Mouse (Mus musculus) heart, adult 8-10 months (tissue): ENCODE measurements around the gene Pcdh15. TPM values are rescaled to one million over a fixed set of nuclear protein-coding genes. Genes with fewer than 3 reads are reported as not detected.

ENCODE experiments used
- DNase-seq: peaks from one replicate; pipeline ENCODE4 v3.0.0; 2022; ENCODE audit warnings: low spot score
- total RNA-seq, 4 experiments: library from RNA; stranded (reverse); gene quantifications; 2 replicates each; pipeline ENCODE4 v1.2.4; 2022

Gene Pcdh15
- total RNA-seq, 4 experiments from 2014 or later: 0.69 to 1.2 (median 0.92) TPM

GRCm38 (mm10) chr10:74555326-74555725 lies 1456.2 kb downstream of the Pcdh15 start:
- no peak for DNase-seq

DNA sequence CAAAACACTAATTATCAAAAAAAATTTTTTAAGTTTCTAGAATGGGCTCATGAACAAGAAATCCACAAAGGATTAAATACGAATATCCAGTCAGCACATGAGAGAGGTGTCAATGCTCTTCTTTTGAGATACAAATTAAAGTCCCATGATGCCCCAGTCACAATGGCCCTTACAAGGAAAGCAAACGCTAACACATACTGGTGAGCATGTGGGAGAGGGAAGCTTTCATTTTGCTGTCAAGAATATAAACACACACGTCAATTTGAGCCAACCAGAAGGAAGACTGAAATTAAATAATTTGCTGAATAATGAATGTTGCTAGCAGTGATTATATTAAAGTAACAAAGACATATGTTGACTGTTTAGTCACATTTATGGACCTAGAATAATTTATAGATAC lies 1470.5 kb downstream of the Pcdh15 start:
- DNase-seq: no peak

DNA sequence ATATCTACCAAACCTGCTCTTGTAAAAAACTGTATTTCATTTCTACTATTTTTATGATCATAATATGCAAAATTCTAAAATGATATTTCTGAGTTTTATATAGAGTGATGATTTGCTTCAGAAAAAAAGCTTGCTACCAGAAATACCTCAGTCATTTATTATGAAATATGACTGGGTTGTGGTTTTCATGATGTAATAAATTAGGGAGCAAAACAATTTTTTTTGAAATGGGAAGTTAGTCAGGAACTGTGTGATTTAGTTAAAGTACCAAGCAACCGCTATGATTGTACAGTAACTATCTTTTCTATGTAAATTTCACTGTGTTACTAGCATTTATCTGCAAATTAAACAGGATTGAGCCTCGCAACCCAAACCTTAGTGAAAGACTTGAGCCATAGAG lies 1480.8 kb downstream of the Pcdh15 start:
- no peak for DNase-seq

GRCm38 (mm10) chr10:74591799-74592198 lies 1492.7 kb downstream of the Pcdh15 start:
- no peak for DNase-seq

DNA sequence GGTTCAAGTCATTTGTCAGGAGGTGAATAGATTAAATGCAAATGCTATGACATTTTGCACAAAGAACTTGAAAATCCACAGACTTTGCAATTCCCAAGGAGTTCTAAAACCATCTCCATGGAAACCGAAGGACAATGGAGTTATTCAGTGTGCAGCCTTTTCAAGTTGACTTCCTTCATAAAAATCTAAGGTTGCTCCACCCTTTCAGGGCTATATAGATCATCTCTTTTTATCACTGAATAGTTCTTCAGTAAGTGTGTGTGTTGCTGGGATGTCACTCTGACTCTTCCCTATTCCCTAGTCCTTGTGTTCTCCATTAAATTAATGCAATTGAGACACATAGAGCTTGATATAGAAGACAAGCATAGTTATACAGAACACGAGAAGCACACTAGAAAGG lies 1508.5 kb downstream of the Pcdh15 start:
- no peak for DNase-seq

- DNase-seq: no peak
Measured at GRCm38 (mm10) chr10:74621837-74622236, 1522.7 kb downstream of the Pcdh15 start.

DNA sequence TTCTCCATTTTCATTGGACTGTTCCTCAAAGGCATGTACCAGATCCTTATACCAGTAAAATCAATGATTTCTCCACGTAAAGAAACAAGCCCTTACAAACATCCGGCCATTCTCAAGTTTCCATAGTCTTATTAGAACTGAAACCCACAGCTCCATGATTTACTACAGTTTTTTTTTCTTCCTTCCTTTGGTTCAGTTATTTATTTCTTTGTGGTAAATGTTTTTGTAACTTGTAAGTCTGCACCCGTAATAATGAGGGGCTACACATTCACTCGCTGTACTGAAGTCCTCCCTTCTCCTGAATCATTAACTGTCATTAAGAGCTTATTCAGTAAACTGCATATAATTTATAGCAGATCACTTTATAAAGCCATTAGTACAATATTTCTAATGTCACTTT lies 1526.6 kb downstream of the Pcdh15 start:
- no peak for DNase-seq

- DNase-seq: no peak
Measured at GRCm38 (mm10) chr10:74626596-74626995, 1527.5 kb downstream of the Pcdh15 start.

GRCm38 (mm10) chr10:74631314-74631713 lies 1532.2 kb downstream of the Pcdh15 start:
- no peak for DNase-seq

GRCm38 (mm10) chr10:74637040-74637439 lies 1537.9 kb downstream of the Pcdh15 start:
- no peak for DNase-seq

DNA sequence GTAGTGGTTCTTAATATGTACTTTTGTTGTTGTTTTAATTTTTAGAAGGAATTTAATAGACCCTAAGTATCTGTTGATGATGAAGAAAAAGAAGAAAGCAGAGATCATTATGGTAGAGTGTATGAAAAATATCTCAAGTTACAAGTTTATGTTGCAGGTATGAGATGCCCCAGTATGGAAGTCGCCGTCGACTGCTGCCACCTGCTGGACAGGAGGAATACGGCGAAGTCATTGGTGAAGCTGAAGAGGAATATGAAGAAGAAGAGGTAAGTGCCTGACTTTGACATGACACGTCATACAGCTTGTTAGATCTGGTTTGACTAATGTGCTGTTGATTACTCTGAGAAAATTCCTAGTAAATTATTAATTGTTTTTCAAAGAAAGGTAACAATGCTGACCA lies 1543.0 kb downstream of the Pcdh15 start:
- no peak for DNase-seq

DNA sequence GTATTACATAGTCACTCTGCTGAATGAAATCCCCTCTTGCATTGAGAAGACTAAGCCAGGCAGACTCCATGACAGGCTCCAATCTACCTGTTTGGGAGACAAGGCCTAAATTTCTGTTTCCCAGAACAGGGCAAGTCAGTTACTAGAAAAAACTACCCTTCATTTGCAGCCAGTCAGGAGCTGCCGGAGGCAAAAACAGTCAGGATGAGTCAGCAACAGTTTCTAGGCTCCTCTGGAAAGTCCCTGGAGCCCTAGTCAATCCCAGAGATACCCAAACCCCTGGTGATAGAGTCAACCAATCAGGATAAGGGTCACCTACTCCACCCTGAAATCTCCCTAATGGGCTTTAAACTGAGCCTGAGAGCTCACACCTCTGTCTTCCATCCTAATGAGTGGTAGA lies 1564.0 kb downstream of the Pcdh15 start:
- no peak for DNase-seq

DNA sequence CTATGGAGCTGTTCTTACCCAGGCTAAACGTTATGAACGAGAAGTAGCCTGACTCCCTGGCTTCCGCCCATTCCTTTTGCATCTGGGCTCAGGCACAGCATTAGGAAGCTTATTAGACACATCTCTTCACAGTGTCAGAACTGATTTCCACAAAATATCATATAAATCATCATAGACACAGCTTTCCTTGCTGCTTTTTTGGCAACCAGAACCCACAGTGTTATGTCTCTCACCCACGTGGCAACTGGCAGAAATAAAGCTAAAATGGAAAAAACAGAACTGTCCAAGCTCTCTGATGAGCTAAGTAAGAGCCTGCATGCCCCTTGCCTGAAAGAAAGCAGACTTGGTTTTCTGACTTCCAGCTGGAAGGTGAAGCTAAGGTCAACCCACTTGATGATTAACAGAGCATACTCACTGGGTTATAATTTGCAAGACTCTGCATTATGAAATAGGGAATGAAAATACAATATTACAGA lies 1580.9 kb downstream of the Pcdh15 start:
- no peak for DNase-seq

GRCm38 (mm10) chr10:74680559-74680958 lies 1581.4 kb downstream of the Pcdh15 start:
- no peak for DNase-seq
